Mouse (Mus musculus) embryo, embryonic 9.5 days (tissue): ENCODE data around the gene Srrt.

Source experiments
- DNase-seq: peaks from one replicate; pipeline ENCODE4 v3.0.0-alpha.2; 2017; ENCODE audit errors: extremely low spot score

The Srrt gene

GRCm38 (mm10) chr5:137307071-137307912, at the start of gene Srrt:
Gene Srrt (minus strand): TSS chr5:137307674.
- DNase-seq: peak; percentile 94

GRCm38 (mm10) chr5:137354091-137354490, 46.6 kb upstream of the Srrt start:
- DNase-seq: no peak

- peak; percentile 14 for DNase-seq
Measured at GRCm38 (mm10) chr5:137352011-137352975, 44.8 kb upstream of the Srrt start.

GRCm38 (mm10) chr5:137351394-137351793, 43.9 kb upstream of the Srrt start:
- DNase-seq: peak; percentile 11

- DNase-seq: peak; percentile 53
Measured at GRCm38 (mm10) chr5:137351058-137351380, 43.5 kb upstream of the Srrt start.

- peak; percentile 61 for DNase-seq
Measured at GRCm38 (mm10) chr5:137350205-137351057, 43.0 kb upstream of the Srrt start.

GRCm38 (mm10) chr5:137349384-137350204, 42.1 kb upstream of the Srrt start, which contains the start of gene Ephb4:
Gene Ephb4 (plus strand): TSS chr5:137350109.
- DNase-seq: peak; percentile 98

GRCm38 (mm10) chr5:137348482-137349383, 41.3 kb upstream of the Srrt start:
- DNase-seq: peak; percentile 77

- DNase-seq: peak; percentile 27
Measured at GRCm38 (mm10) chr5:137347856-137348255, 40.4 kb upstream of the Srrt start.

GRCm38 (mm10) chr5:137346983-137347382, 39.5 kb upstream of the Srrt start:
- no peak for DNase-seq

- no peak for DNase-seq
Measured at GRCm38 (mm10) chr5:137346388-137346787, 38.9 kb upstream of the Srrt start.

- DNase-seq: no peak
Measured at GRCm38 (mm10) chr5:137345821-137346220, 38.3 kb upstream of the Srrt start.

- no peak for DNase-seq
Measured at GRCm38 (mm10) chr5:137343869-137344268, 36.4 kb upstream of the Srrt start.

- DNase-seq: no peak
Measured at GRCm38 (mm10) chr5:137343412-137343811, 35.9 kb upstream of the Srrt start.

GRCm38 (mm10) chr5:137342407-137343012, 35.0 kb upstream of the Srrt start:
- DNase-seq: no peak

- no peak for DNase-seq
Measured at GRCm38 (mm10) chr5:137340222-137340621, 32.7 kb upstream of the Srrt start.

GRCm38 (mm10) chr5:137339290-137339979, 32.0 kb upstream of the Srrt start:
- DNase-seq: peak; percentile 47

GRCm38 (mm10) chr5:137338663-137339289, 31.3 kb upstream of the Srrt start:
- peak; percentile 49 for DNase-seq
